Mouse (Mus musculus) intestine, postnatal 0 days (tissue): Measurements from ENCODE around the gene Pdzd2. TPM values are rescaled to one million over a fixed set of nuclear protein-coding genes. Genes with fewer than 3 reads are reported as not detected.

ENCODE experiments used
- ATAC-seq: fragments of 200-750 bp; cut with Nextera tagmentation; 2 replicates; pipeline ENCODE4 v1.8.0; 2017; ENCODE audit warnings: mild to moderate bottlenecking, moderate TSS enrichment, moderate library complexity
- H3K27ac ChIP-seq: fragments of 300-500 bp; sonication (generic); 2 replicates; pipeline ENCODE4 v1.5.1; 2014; ENCODE audit warnings: mild to moderate bottlenecking, low read depth, low read length, moderate library complexity
- H3K27me3 ChIP-seq: fragments of 300-500 bp; sonication (generic); replicated peaks from 2 replicates; pipeline ENCODE4 v1.6.1; 2014; ENCODE audit warnings: low read length, mixed read lengths; ENCODE audit not compliant: control insufficient read depth, insufficient read depth
- H3K36me3 ChIP-seq: fragments of 300-500 bp; sonication (generic); 2 replicates; pipeline ENCODE4 v1.6.1; 2014; ENCODE audit warnings: mild to moderate bottlenecking, moderate library complexity; ENCODE audit not compliant: control insufficient read depth, insufficient read depth
- H3K4me1 ChIP-seq: fragments of 300-500 bp; sonication (generic); replicated peaks from 2 replicates; pipeline ENCODE4 v1.6.1; 2014; ENCODE audit warnings: antibody characterized with exemption, low read length, mixed read lengths; ENCODE audit not compliant: control insufficient read depth, insufficient read depth
- H3K4me2 ChIP-seq: fragments of 300-500 bp; sonication (generic); replicated peaks from 2 replicates; pipeline ENCODE4 v1.6.1; 2014; ENCODE audit warnings: low read depth, mild to moderate bottlenecking, moderate library complexity
- H3K4me3 ChIP-seq: fragments of 300-500 bp; sonication (generic); 2 replicates; pipeline ENCODE4 v1.5.1; 2014; ENCODE audit warnings: low read depth, low read length
- H3K9ac ChIP-seq: fragments of 300-500 bp; sonication (generic); 2 replicates; pipeline ENCODE4 v1.6.1; 2014; ENCODE audit warnings: mild to moderate bottlenecking, low read depth, low read length
- H3K9me3 ChIP-seq: fragments of 300-500 bp; sonication (generic); 2 replicates; pipeline ENCODE4 v1.6.1; 2016; ENCODE audit warnings: mixed run types; ENCODE audit not compliant: control insufficient read depth
- CTCF ChIP-seq: sonication (generic); IDR thresholded peaks from 2 replicates; pipeline ENCODE4 v1.5.1; 2016; ENCODE audit warnings: low read depth, mild to moderate bottlenecking, control low read depth, antibody characterized with exemption, moderate library complexity
- WGBS: fragments of 180-500 bp; shearing (Covaris S2); extraction: QIAGEN DNeasy Blood & Tissue Kit; methylation state at CpG from one replicate; pipeline ENCODE4 v1.1.7; 2014; 5-methylcytosine and 5-hydroxymethylcytosine counted together
- polyA plus RNA-seq: library from polyadenylated mRNA; unstranded; fragments of >200 nt; fragmentation: Nextera tagmentation; extraction: Ambion mirVana; gene quantifications from 2 replicates; pipeline ENCODE4 v1.2.1, GENCODE M21; 2015

The Pdzd2 gene
- polyA plus RNA-seq, 1 experiment from 2014 or later, result 10.1 TPM

DNA sequence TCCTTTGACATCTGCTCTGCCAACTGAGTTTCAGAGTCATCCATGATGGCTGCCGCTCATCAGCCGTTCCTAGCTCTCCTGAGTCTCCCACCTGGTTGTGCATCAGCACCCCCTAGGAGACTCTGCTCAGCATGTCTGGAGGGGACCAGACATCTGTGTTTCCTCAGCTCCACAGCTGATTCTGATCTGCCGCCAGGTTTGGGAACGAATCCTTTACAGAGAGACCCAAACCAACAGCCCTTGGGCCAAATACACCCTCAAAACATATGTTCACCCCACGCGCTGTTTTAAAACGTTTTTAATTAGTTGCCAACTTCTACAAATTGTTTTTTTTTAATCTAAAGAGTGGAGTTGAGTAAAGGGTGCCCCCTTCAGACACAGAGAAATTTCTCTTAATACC lies 31.2 kb upstream of the Pdzd2 start:
- no peak for TF ChIP-seq CTCF
- no peaks in the 10 kb centered on the region for H3K4me1 ChIP-seq
- 73% methylated on average over 7 of the region's 7 CpGs for WGBS
- no peak overlapping the region for H3K4me2 ChIP-seq
- H3K9ac ChIP-seq, result no peak overlapping the region
- H3K27me3 ChIP-seq, result peaks cover 3% of the 10 kb centered on the region; the same call in 1 of the 2 replicates
- H3K9me3 ChIP-seq, result no peaks in the 10 kb centered on the region
- no peak overlapping the region for H3K27ac ChIP-seq
- no peak overlapping the region for H3K4me3 ChIP-seq
- ATAC-seq, result no peak
- no peaks in the 10 kb centered on the region for H3K36me3 ChIP-seq

DNA sequence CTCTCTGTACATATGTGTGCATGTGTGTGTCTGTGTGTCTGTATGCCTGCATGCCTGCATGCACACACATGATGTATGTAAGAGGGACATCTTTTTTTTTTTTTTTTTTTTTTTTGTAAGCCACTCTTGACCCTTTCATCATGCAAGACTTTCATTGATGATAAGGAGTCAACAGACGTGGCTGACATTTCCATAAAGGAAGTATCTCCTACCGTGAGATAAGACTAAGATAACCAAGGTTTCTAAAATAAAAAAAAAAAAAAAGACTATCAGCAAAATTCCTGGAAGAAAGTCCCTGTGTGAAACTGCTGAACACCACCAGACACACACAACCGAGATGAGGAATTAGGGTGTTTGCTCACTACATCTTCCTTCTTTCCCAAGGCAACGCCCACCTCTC lies 27.1 kb upstream of the Pdzd2 start:
- no peaks in the 10 kb centered on the region for H3K4me1 ChIP-seq
- H3K27me3 ChIP-seq, result peaks cover 15% of the 10 kb centered on the region; the same call in 1 of the 2 replicates
- H3K9me3 ChIP-seq, result no peaks in the 10 kb centered on the region
- H3K4me3 ChIP-seq, result no peak overlapping the region
- H3K9ac ChIP-seq, result no peak overlapping the region
- ATAC-seq, result no peak
- H3K27ac ChIP-seq, result no peak overlapping the region
- no peaks in the 10 kb centered on the region for H3K36me3 ChIP-seq
- WGBS, result 38% methylated on average over 4 of the region's 4 CpGs
- no peak overlapping the region for H3K4me2 ChIP-seq
- TF ChIP-seq CTCF, result no peak

GRCm38 (mm10) chr15:12763147-12763546 lies 23.4 kb upstream of the Pdzd2 start:
- 59% methylated on average over 10 of the region's 10 CpGs for WGBS
- Histone ChIP-seq H3K9me3 (no peaks in the 10 kb centered on the region), H3K4me1 (no peaks in the 10 kb centered on the region), H3K27ac (no peak overlapping the region), H3K9ac (no peak overlapping the region), H3K27me3 (peaks cover 23% of the 10 kb centered on the region; the same call in 1 of the 2 replicates), H3K4me2 (no peak overlapping the region), H3K36me3 (no peaks in the 10 kb centered on the region), H3K4me3 (no peak overlapping the region)
- no peak for TF ChIP-seq CTCF
- ATAC-seq, result no peak

GRCm38 (mm10) chr15:12762258-12762913 lies 22.7 kb upstream of the Pdzd2 start:
- WGBS, result 78% methylated on average over 11 of the region's 11 CpGs
- no peak for ATAC-seq
- Histone ChIP-seq H3K4me2 (no peak overlapping the region), H3K4me3 (no peak overlapping the region), H3K27ac (no peak overlapping the region), H3K36me3 (no peaks in the 10 kb centered on the region), H3K9ac (no peak overlapping the region), H3K27me3 (peaks cover 23% of the 10 kb centered on the region; the same call in 1 of the 2 replicates), H3K4me1 (no peaks in the 10 kb centered on the region), H3K9me3 (no peaks in the 10 kb centered on the region)
- TF ChIP-seq CTCF, result no peak

DNA sequence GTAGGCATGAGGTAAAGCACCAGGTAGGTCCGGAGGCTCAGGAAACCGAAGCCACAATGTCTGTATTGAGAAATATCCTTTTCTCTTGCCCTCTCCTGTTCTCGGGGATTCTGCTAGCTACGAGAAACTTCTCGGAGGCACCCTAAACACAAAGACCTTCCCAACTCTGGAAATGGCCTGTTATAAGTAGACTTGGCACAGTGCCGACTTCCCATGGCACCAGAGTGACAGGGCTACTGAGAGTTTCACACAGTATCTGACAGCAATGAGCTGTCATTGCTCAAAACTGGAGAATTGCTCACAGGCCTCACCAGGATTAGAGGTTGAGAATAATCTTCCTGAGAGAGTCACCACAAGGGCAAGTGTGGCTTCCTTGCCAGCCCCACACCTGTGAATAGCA lies 21.0 kb upstream of the Pdzd2 start:
- Histone ChIP-seq H3K9ac (no peak overlapping the region), H3K4me3 (no peak overlapping the region), H3K36me3 (no peaks in the 10 kb centered on the region), H3K27ac (no peak overlapping the region), H3K4me1 (no peaks in the 10 kb centered on the region), H3K9me3 (no peaks in the 10 kb centered on the region), H3K27me3 (peaks cover 28% of the 10 kb centered on the region; the same call in 1 of the 2 replicates), H3K4me2 (no peak overlapping the region)
- TF ChIP-seq CTCF, result no peak
- ATAC-seq, result no peak
- 90% methylated on average over 6 of the region's 6 CpGs for WGBS

GRCm38 (mm10) chr15:12758461-12758860 lies 18.7 kb upstream of the Pdzd2 start:
- Histone ChIP-seq H3K9me3 (no peaks in the 10 kb centered on the region), H3K9ac (no peak overlapping the region), H3K36me3 (no peaks in the 10 kb centered on the region), H3K27me3 (peaks cover 42% of the 10 kb centered on the region), H3K4me3 (no peak overlapping the region), H3K4me2 (no peak overlapping the region), H3K27ac (no peak overlapping the region), H3K4me1 (no peaks in the 10 kb centered on the region)
- ATAC-seq, result no peak
- WGBS, result 52% methylated on average over 5 of the region's 5 CpGs
- no peak for TF ChIP-seq CTCF
